Mouse (Mus musculus) embryonic facial prominence, embryonic 11.5 days (tissue): ENCODE measurements around the gene Efcc1. TPM values are rescaled to one million over a fixed set of nuclear protein-coding genes. Genes with fewer than 3 reads are reported as not detected.

Experiments used
- ATAC-seq: fragments of 200-750 bp; cut with Nextera tagmentation; replicated peaks from 2 replicates; pipeline ENCODE4 v1.8.0; 2017; ENCODE audit warnings: low read depth; ENCODE audit not compliant: insufficient number of reproducible peaks, low FRiP score, low TSS enrichment
- DNase-seq: peaks from one replicate; pipeline ENCODE4 v3.0.0-alpha.2; 2015; ENCODE audit warnings: low spot score
- H3K27ac ChIP-seq: fragments of 300-500 bp; sonication (generic); replicated peaks from 2 replicates; pipeline ENCODE4 v1.5.1; 2014; ENCODE audit warnings: mild to moderate bottlenecking, low read depth, low read length, control low read depth
- H3K27me3 ChIP-seq: fragments of 300-500 bp; sonication (generic); 2 replicates; pipeline ENCODE4 v1.6.1; 2014; ENCODE audit warnings: mild to moderate bottlenecking, low read length, moderate library complexity, mixed read lengths; ENCODE audit not compliant: control insufficient read depth, insufficient read depth
- H3K36me3 ChIP-seq: fragments of 300-500 bp; sonication (generic); replicated peaks from 2 replicates; pipeline ENCODE4 v1.6.1; 2014; ENCODE audit warnings: low read depth, mild to moderate bottlenecking, low read length, moderate library complexity, mixed read lengths; ENCODE audit not compliant: control insufficient read depth, insufficient read depth
- H3K4me1 ChIP-seq: fragments of 300-500 bp; sonication (generic); 2 replicates; pipeline ENCODE4 v1.6.1; 2014; ENCODE audit warnings: low read length, mixed read lengths; ENCODE audit not compliant: control insufficient read depth, insufficient read depth
- H3K4me2 ChIP-seq: fragments of 300-500 bp; sonication (generic); 2 replicates; pipeline ENCODE4 v1.6.1; 2014; ENCODE audit warnings: low read depth, mild to moderate bottlenecking, control low read depth, low read length, moderate library complexity
- H3K4me3 ChIP-seq: fragments of 300-500 bp; sonication (generic); 2 replicates; pipeline ENCODE4 v1.5.1; 2014; ENCODE audit warnings: low read depth, low read length, control low read depth
- H3K9ac ChIP-seq: fragments of 300-500 bp; sonication (generic); replicated peaks from 2 replicates; pipeline ENCODE4 v1.6.1; 2014; ENCODE audit warnings: mild to moderate bottlenecking, control low read depth, low read length
- H3K9me3 ChIP-seq: fragments of 300-500 bp; sonication (generic); replicated peaks from 2 replicates; pipeline ENCODE4 v1.6.1; 2016; ENCODE audit warnings: mild to moderate bottlenecking, low read length, inconsistent platforms, mixed read lengths; ENCODE audit not compliant: control insufficient read depth
- WGBS: fragments of 180-500 bp; shearing (Covaris S2); extraction: QIAGEN DNeasy Blood & Tissue Kit; methylation state at CpG from one replicate; pipeline ENCODE4 v1.1.7; 2014; 5-methylcytosine and 5-hydroxymethylcytosine counted together
- polyA plus RNA-seq: library from polyadenylated mRNA; unstranded; fragments of >200 nt; fragmentation: Nextera tagmentation; extraction: Ambion mirVana; gene quantifications from 2 replicates; pipeline ENCODE4 v1.2.1, GENCODE M21; 2014

The Efcc1 gene
- polyA plus RNA-seq, 1 experiment from 2014 or later: 0.49 TPM

DNA sequence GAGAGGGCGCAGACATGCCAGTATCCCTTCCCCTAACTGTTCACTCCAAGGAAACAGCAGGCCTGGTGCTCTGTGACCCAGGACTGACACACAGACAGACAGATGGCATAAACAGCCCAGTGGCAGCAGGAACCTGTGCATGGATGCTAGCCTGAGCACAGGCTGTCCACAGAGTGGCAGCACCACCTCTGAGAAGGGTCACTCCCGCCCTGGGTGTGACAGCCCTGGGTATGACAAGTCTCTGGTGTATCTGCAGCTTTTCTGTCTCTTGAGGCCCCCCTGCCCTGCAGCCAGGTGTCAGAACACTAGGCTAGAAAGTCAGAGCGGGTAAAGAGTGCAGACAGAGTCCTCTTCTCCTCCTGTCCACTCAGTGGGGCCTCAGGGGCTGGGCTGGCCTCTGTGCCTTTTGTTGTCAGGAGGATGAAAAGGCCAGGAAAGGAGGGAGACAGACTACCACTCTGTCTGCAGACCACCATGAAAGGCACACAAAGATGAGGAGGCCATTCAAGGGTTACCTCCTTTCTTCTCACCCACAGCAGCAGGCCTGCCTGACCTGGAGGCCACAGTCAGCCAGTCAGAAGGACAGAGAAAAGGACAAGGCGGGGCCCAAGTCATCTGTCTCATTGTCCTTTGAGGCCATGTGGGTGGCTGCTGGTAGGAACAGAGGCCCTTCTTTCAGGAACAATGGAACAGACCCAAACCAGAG is 7.4 kb downstream of the Efcc1 start:
- no peak overlapping the region for H3K4me3 ChIP-seq
- WGBS: 39% methylated on average over 4 of the region's 4 CpGs
- no peak overlapping the region for H3K9ac ChIP-seq
- no peak overlapping the region for H3K4me2 ChIP-seq
- H3K27me3 ChIP-seq: peaks cover 10% of the 10 kb centered on the region
- no peaks in the 10 kb centered on the region for H3K4me1 ChIP-seq
- no peaks in the 10 kb centered on the region for H3K9me3 ChIP-seq
- 0 out of 2 replicates have a peak overlapping the region, but pooled peaks have one; percentile 7 for H3K27ac ChIP-seq
- DNase-seq: no peak
- no peaks in the 10 kb centered on the region for H3K36me3 ChIP-seq
- ATAC-seq: peak; percentile 80

DNA sequence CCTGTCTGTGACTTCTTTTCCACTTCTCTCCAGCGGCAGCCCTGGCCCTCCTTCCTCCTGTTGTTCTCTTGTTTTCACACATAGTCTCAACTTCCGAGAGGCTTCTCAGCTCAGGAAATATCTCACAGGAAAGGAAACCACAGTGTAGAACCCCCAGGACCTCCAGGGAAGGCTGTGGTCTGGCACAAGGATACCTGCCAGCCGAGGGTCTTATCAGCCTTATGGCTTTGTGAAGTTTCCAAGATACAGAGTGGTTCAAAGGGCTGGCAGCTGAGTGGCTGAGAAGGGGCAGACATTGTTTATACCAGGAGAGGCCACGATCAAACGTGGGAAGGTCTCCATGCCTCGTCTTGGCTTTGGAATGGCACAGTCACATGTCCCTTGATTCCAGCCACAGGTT is 9.2 kb downstream of the Efcc1 start:
- Histone ChIP-seq H3K9ac (no peak overlapping the region), H3K36me3 (no peaks in the 10 kb centered on the region), H3K9me3 (no peaks in the 10 kb centered on the region), H3K4me2 (no peak overlapping the region), H3K4me1 (no peaks in the 10 kb centered on the region), H3K27ac (no peak overlapping the region), H3K4me3 (no peak overlapping the region), H3K27me3 (no peaks in the 10 kb centered on the region)
- DNase-seq (no peak), ATAC-seq (no peak)
- WGBS: 57% methylated on average over 6 of the region's 6 CpGs

DNA sequence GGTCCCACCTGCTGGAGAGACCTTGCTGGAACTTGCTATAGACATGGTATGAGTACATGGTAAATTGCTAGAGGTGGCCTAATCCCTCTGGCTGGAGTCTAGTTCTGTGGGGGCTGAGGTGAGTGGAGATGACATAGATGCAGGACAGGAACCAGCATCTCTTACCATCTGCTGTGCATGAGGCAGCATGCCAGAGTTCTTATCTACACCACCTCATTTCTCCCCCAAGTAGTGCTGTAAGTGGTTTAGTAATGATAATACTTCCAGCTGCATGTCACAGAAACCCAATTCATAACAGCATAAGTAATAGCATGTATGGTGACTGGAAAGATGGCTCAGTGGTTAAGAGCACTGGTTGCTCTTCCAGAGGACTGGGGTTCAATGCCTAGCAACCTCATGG is 9.8 kb downstream of the Efcc1 start:
- ATAC-seq: no peak
- DNase-seq: no peak
- no peaks in the 10 kb centered on the region for H3K9me3 ChIP-seq
- H3K4me3 ChIP-seq: no peak overlapping the region
- no peak overlapping the region for H3K9ac ChIP-seq
- no peaks in the 10 kb centered on the region for H3K36me3 ChIP-seq
- H3K27me3 ChIP-seq: no peaks in the 10 kb centered on the region
- no peak overlapping the region for H3K27ac ChIP-seq
- no peak overlapping the region for H3K4me2 ChIP-seq
- H3K4me1 ChIP-seq: no peaks in the 10 kb centered on the region

DNA sequence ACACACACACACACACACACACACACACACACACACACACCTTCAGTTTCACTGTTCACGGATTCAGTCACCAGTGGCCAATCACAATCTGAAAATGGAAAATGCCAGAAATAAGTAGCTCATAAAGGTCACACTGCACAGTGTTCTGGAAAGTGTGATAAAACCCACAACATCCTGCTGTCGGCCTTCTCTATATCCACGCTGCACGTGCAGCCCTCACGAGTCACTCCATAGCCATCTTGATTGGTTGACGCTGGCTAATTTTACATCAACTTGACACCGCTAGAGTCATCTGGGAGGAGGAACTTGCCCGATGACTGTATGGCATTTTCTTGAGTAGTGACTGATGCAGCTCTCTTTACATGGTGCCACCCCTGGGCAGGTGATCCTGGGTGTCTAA is 11.3 kb downstream of the Efcc1 start:
- no peak for DNase-seq
- no peak for ATAC-seq
- no peaks in the 10 kb centered on the region for H3K4me1 ChIP-seq
- no peaks in the 10 kb centered on the region for H3K36me3 ChIP-seq
- no peaks in the 10 kb centered on the region for H3K27me3 ChIP-seq
- no peak overlapping the region for H3K4me2 ChIP-seq
- H3K9ac ChIP-seq: no peak overlapping the region
- H3K27ac ChIP-seq: no peak overlapping the region
- WGBS: 91% methylated on average over 8 of the region's 8 CpGs
- H3K9me3 ChIP-seq: no peaks in the 10 kb centered on the region
- H3K4me3 ChIP-seq: no peak overlapping the region

DNA sequence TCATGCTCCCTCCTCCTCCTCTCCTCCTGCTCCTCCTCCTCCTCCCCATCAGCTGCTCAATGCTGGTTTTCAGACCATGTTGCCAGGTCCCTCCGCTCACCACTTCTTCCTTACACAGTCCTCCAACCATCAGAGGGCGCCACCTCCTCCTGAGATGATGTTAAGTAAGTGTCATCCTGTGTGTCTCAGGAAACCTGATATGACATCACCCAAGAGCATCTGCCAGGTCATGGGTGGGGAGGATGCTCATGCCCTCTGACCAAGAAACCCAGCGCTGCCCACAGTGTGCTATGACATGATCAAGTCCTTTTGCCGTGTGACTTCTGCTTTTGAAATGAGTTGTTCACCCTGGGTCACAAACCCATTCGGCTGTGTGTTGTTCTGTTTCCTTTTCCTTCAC is 12.1 kb downstream of the Efcc1 start:
- ATAC-seq (no peak), DNase-seq (no peak)
- Histone ChIP-seq H3K36me3 (no peaks in the 10 kb centered on the region), H3K9ac (no peak overlapping the region), H3K27ac (no peak overlapping the region), H3K9me3 (no peaks in the 10 kb centered on the region), H3K27me3 (no peaks in the 10 kb centered on the region), H3K4me2 (no peak overlapping the region), H3K4me1 (no peaks in the 10 kb centered on the region), H3K4me3 (no peak overlapping the region)
- 74% methylated on average over 5 of the region's 5 CpGs for WGBS

DNA sequence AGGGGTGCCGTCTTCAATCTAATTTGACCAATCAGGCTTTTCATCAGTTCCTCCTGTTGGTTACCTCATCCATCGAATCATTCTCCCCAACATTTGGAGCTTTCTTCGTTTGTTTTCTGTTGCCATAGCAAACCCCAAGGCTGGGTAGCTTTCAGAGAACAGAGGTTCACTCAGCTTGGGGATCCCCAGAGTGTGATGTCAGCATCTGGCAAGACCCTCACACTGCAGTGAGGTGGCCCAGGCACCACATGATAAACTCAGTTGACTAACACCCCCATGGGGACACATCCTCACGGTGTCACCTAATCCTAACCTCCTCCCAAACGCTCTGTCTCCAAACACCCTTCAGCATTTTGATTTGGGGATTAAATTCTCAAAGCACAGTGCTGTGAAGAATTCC is 12.6 kb downstream of the Efcc1 start:
- no peak for DNase-seq
- H3K4me2 ChIP-seq: no peak overlapping the region
- no peak overlapping the region for H3K27ac ChIP-seq
- H3K9me3 ChIP-seq: no peaks in the 10 kb centered on the region
- no peaks in the 10 kb centered on the region for H3K27me3 ChIP-seq
- H3K36me3 ChIP-seq: no peaks in the 10 kb centered on the region
- WGBS: 81% methylated on average over 5 of the region's 5 CpGs
- no peaks in the 10 kb centered on the region for H3K4me1 ChIP-seq
- no peak overlapping the region for H3K4me3 ChIP-seq
- no peak for ATAC-seq
- no peak overlapping the region for H3K9ac ChIP-seq

DNA sequence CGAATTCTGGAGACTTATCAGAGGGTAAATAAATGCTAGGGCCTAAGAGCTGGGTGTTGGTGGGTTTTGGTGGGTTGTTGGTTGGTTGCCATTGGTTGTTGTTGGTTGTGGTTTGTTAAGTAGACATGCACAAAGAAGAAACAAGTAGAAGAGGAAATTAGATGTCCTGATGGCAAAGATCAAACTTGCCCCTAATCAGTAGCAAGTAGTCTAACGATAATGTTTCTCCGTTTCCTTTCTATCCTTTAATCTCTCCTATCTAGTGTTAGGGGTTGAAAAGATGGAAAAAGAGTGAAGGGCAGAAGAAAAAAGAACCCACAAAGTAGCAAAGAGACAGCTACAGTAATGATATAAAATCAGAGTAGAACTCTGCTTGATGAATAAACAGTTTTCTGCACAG is 14.0 kb downstream of the Efcc1 start:
- H3K36me3 ChIP-seq: no peaks in the 10 kb centered on the region
- ATAC-seq: no peak
- 89% methylated on average over 3 of the region's 3 CpGs for WGBS
- H3K4me3 ChIP-seq: no peak overlapping the region
- no peak for DNase-seq
- no peak overlapping the region for H3K4me2 ChIP-seq
- H3K9ac ChIP-seq: no peak overlapping the region
- H3K27me3 ChIP-seq: no peaks in the 10 kb centered on the region
- H3K4me1 ChIP-seq: no peaks in the 10 kb centered on the region
- no peak overlapping the region for H3K27ac ChIP-seq
- no peaks in the 10 kb centered on the region for H3K9me3 ChIP-seq

DNA sequence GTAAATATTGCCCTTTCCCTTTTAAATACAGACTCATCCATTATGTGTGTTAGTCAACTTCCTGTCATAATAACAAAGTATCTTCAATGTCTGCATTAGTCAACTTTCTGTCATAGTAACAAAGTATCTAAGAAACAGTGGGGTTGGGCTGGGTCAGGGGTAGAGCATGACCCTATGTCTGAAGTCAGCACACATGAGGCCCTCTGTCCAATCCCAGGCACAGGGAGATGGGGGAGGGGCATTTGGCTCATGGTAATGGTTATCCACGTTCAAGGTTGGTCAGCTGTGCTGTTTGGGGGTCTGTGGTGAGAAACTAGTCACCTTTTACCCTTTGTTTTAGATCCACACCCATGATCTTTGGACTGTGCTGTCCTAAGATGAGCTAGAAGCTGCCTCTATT is 14.6 kb downstream of the Efcc1 start:
- no peak overlapping the region for H3K4me3 ChIP-seq
- ATAC-seq (no peak), DNase-seq (no peak)
- H3K4me2 ChIP-seq: no peak overlapping the region
- H3K4me1 ChIP-seq: no peaks in the 10 kb centered on the region
- H3K27ac ChIP-seq: no peak overlapping the region
- no peak overlapping the region for H3K9ac ChIP-seq
- H3K9me3 ChIP-seq: no peaks in the 10 kb centered on the region
- H3K36me3 ChIP-seq: no peaks in the 10 kb centered on the region
- H3K27me3 ChIP-seq: no peaks in the 10 kb centered on the region
- WGBS: 26% methylated on average over 1 of the region's 1 CpGs
